24 mouse cellular contexts compared by ENCODE assay signal in genomic region chr12:112840209-112841086, GRCm38 (mm10). TPM values are rescaled to one million over a fixed set of nuclear protein-coding genes. Genes with fewer than 3 reads are reported as not detected.
DNase-seq lines count a peak whose midpoint lies in the region; ATAC-seq and TF ChIP-seq lines count a peak whose summit lies in the region.
"Had no signal": no experiment of that assay in that cellular context is flagged by ENCODE, and none has a peak within 500 bp of the region (broad histone marks: within the 10 kb centered on the region; RNA-seq: fewer than 3 reads in every experiment).

No protein-coding gene starts in this region.

- no peaks in the 10 kb centered on the region for H3K27me3 ChIP-seq in lung, postnatal 0 days (replicated peaks; ENCODE audit: insufficient read depth, low read length)
- H3K27me3 ChIP-seq: CH12.LX; forebrain, embryonic 15.5 days; heart, embryonic 15.5 days; hindbrain, embryonic 12.5 days; kidney, embryonic 15.5 days; limb, embryonic 12.5 days; neural tube, embryonic 13.5 days had no signal

- intact Hi-C loops in gastrocnemius, adult 2 months (cut with DNase I), result no loop called here
- intact Hi-C loops in gastrocnemius, postnatal 36 days (cut with DNase I), result no loop called here

- DNase-seq in gastrocnemius, adult 2 months, result no peak
- DNase-seq in gastrocnemius, postnatal 36 days, result no peak
- peak; percentile 16 for DNase-seq in lung, postnatal 0 days (ENCODE audit: low spot score)
- no peak for DNase-seq in lung, adult 18-20 months
- no peak for DNase-seq in frontal cortex, postnatal 10 days (ENCODE audit: low spot score in 2 of 2)
- DNase-seq in kidney, postnatal 25 days, result no peak
- DNase-seq: adrenal gland, postnatal 25 days; cerebellum, postnatal 36 days; heart, adult 18-20 months; right cerebral cortex, postnatal 4 days; thymus, adult 18-20 months had no signal

- ATAC-seq in lung, postnatal 0 days, result no peak; the same call in 1 of the 2 replicates
- ATAC-seq in megakaryocyte progenitor cell, adult 5-6 weeks (replicated peaks; ENCODE audit: poor library complexity), result peak; percentile 74
- ATAC-seq: forebrain, embryonic 15.5 days; intestine, embryonic 16.5 days had no signal

- TF ChIP-seq POLR2A in cortical plate, adult 2 months (IDR thresholded peaks at IDR 0.05; ENCODE audit: extremely low read depth, insufficient read depth, low read length), result no peak

- no peak for TF ChIP-seq EP300 in lung, postnatal 0 days (IDR thresholded peaks at IDR 0.05)

- H3K27ac ChIP-seq in gastrocnemius, adult 2 months, result peak overlapping the region; percentile 35; the same call in 1 of the 2 replicates
- H3K27ac ChIP-seq in lung, postnatal 0 days (ENCODE audit: low read length), result no peak overlapping the region
- H3K27ac ChIP-seq in cortical plate, adult 2 months (ENCODE audit: insufficient read depth, low read length), result 0 out of 2 replicates have a peak overlapping the region, but pooled peaks have one; percentile 6
- H3K27ac ChIP-seq: forebrain, embryonic 15.5 days; heart, embryonic 15.5 days; hindbrain, embryonic 12.5 days; kidney, embryonic 15.5 days; left cerebral cortex, adult 2 months; limb, embryonic 12.5 days; neural tube, embryonic 13.5 days had no signal

- H3K9ac ChIP-seq in lung, postnatal 0 days (replicated peaks; ENCODE audit: low read depth), result no peak overlapping the region
- H3K9ac ChIP-seq: forebrain, embryonic 15.5 days; heart, embryonic 15.5 days; hindbrain, embryonic 12.5 days; kidney, embryonic 15.5 days; limb, embryonic 12.5 days; neural tube, embryonic 13.5 days had no signal

- H3K36me3 ChIP-seq in lung, postnatal 0 days (ENCODE audit: insufficient read depth, low read length), result no peaks in the 10 kb centered on the region
- H3K36me3 ChIP-seq: forebrain, embryonic 15.5 days; heart, embryonic 15.5 days; hindbrain, embryonic 12.5 days; kidney, embryonic 15.5 days; limb, embryonic 12.5 days; neural tube, embryonic 13.5 days had no signal

- H3K4me1 ChIP-seq in lung, postnatal 0 days (ENCODE audit: insufficient read depth, low read depth, low read length), result no peaks in the 10 kb centered on the region
- no peaks in the 10 kb centered on the region for H3K4me1 ChIP-seq in cortical plate, adult 2 months (ENCODE audit: control insufficient read depth, insufficient read depth, low read length)
- H3K4me1 ChIP-seq: forebrain, embryonic 15.5 days; heart, embryonic 15.5 days; hindbrain, embryonic 12.5 days; kidney, embryonic 15.5 days; limb, embryonic 12.5 days; neural tube, embryonic 13.5 days had no signal

- no peak for TF ChIP-seq CTCF in gastrocnemius, adult 2 months (IDR thresholded peaks at IDR 0.05)
- TF ChIP-seq CTCF in lung, postnatal 0 days (IDR thresholded peaks at IDR 0.05), result no peak
- no peak for TF ChIP-seq CTCF in cortical plate, adult 2 months (IDR thresholded peaks at IDR 0.05; ENCODE audit: extremely low read depth, insufficient read depth, low read length)

- H3K9me3 ChIP-seq in lung, postnatal 0 days (ENCODE audit: low read length), result no peaks in the 10 kb centered on the region
- H3K9me3 ChIP-seq: forebrain, embryonic 15.5 days; heart, embryonic 15.5 days; hindbrain, embryonic 12.5 days; kidney, embryonic 15.5 days; neural tube, embryonic 13.5 days had no signal

- no peak overlapping the region for H3K4me2 ChIP-seq in lung, postnatal 0 days (replicated peaks; ENCODE audit: low read depth, low read length)
- H3K4me2 ChIP-seq: forebrain, embryonic 15.5 days; heart, embryonic 15.5 days; hindbrain, embryonic 12.5 days; kidney, embryonic 15.5 days; limb, embryonic 12.5 days; neural tube, embryonic 13.5 days had no signal

- H3K4me3 ChIP-seq in gastrocnemius, adult 2 months, result no peak overlapping the region
- no peak overlapping the region for H3K4me3 ChIP-seq in lung, postnatal 0 days (ENCODE audit: low read depth, low read length)
- no peak overlapping the region for H3K4me3 ChIP-seq in cortical plate, adult 2 months (ENCODE audit: insufficient read depth, low read length)
- H3K4me3 ChIP-seq: erythroblast, embryonic 14.5 days; forebrain, embryonic 15.5 days; heart, embryonic 15.5 days; hindbrain, embryonic 12.5 days; kidney, embryonic 15.5 days; left cerebral cortex, adult 2 months; limb, embryonic 12.5 days; neural tube, embryonic 13.5 days had no signal

- 66% methylated on average over 25 of the region's 25 CpGs for WGBS in lung, postnatal 0 days

RNA-seq across cellular contexts. Expression of gene Cdca4, which starts 11.2 kb away (rescaled TPM):
- 1 to 10 TPM; 3.0 to 3.1 TPM for total RNA-seq in gastrocnemius, adult 2 months (2021)
- 1 to 10 TPM; 2.1 to 3.0 TPM for total RNA-seq in gastrocnemius, postnatal 36 days (2021)
- polyA plus RNA-seq in lung, postnatal 0 days (2015; fragmentation: Nextera tagmentation; extraction: Ambion mirVana), result 28.1 and 29.5 TPM in 2 replicates
- polyA plus RNA-seq in cortical plate, adult 2 months (2012; rRNA removed), result 10.6 and 11.0 TPM in 2 replicates
- 64.3 and 68.9 TPM in 2 replicates for total RNA-seq in megakaryocyte progenitor cell, adult 5-6 weeks (2015)
- total RNA-seq in megakaryocyte progenitor cell, adult 5-6 weeks (2017), result 56.8 and 63.6 TPM in 2 replicates

RNA-seq across cellular contexts. Expression of gene Gpr132, which starts 27.6 kb away (rescaled TPM):
- total RNA-seq in gastrocnemius, adult 2 months (2021), result under 1 TPM in 1 of 2 experiments, not detected in 1; 0.14 TPM
- under 1 TPM; 0.10 to 0.26 TPM for total RNA-seq in gastrocnemius, postnatal 36 days (2021)
- 0.25 and 0.40 TPM in 2 replicates for polyA plus RNA-seq in lung, postnatal 0 days (2015; fragmentation: Nextera tagmentation; extraction: Ambion mirVana)
- polyA plus RNA-seq in cortical plate, adult 2 months (2012; rRNA removed), result 0.04 TPM in 1 of 2 replicates, not detected in the other
- 11.4 and 14.1 TPM in 2 replicates for total RNA-seq in megakaryocyte progenitor cell, adult 5-6 weeks (2015)
- total RNA-seq in megakaryocyte progenitor cell, adult 5-6 weeks (2017), result 5.7 and 6.1 TPM in 2 replicates
- total RNA-seq: layer of hippocampus, adult 18-20 months had no signal
- polyA plus RNA-seq: forebrain, embryonic 15.5 days; hindbrain, embryonic 12.5 days; limb, embryonic 12.5 days; neural tube, embryonic 13.5 days had no signal

RNA-seq across cellular contexts. Expression of gene Clba1, which starts 31.7 kb away (rescaled TPM):
- total RNA-seq in gastrocnemius, adult 2 months (2021), result under 1 TPM; 0.20 to 0.36 TPM
- under 1 TPM; 0.31 to 0.64 TPM for total RNA-seq in gastrocnemius, postnatal 36 days (2021)
- polyA plus RNA-seq in lung, postnatal 0 days (2015; fragmentation: Nextera tagmentation; extraction: Ambion mirVana), result 17.8 and 19.0 TPM in 2 replicates
- 12.6 and 13.3 TPM in 2 replicates for polyA plus RNA-seq in cortical plate, adult 2 months (2012; rRNA removed)
- total RNA-seq in megakaryocyte progenitor cell, adult 5-6 weeks (2015), result 0.39 and 0.52 TPM in 2 replicates
- 0.87 and 1.0 TPM in 2 replicates for total RNA-seq in megakaryocyte progenitor cell, adult 5-6 weeks (2017)
- polyA plus RNA-seq: erythroblast, embryonic 14.5 days had no signal

RNA-seq across cellular contexts. Expression of gene Ahnak2, which starts 38.0 kb away (rescaled TPM):
- total RNA-seq in gastrocnemius, adult 2 months (2021), result 1 to 10 TPM; 5.0 to 8.5 TPM
- 1 to 10 TPM; 5.0 to 7.0 TPM for total RNA-seq in gastrocnemius, postnatal 36 days (2021)
- 4.8 and 4.9 TPM in 2 replicates for polyA plus RNA-seq in lung, postnatal 0 days (2015; fragmentation: Nextera tagmentation; extraction: Ambion mirVana)
- 1.1 and 1.7 TPM in 2 replicates for polyA plus RNA-seq in cortical plate, adult 2 months (2012; rRNA removed)
- not detected in 2 replicates for total RNA-seq in megakaryocyte progenitor cell, adult 5-6 weeks (2015)
- not detected in 2 replicates for total RNA-seq in megakaryocyte progenitor cell, adult 5-6 weeks (2017)

Comparison
In these comparisons a context has a peak if more than half of its experiments do, and no peak if none do; other contexts are left out.
1. RNA of gene Cdca4, which starts 11.2 kb away (total RNA-seq): 56.8 to 68.9 TPM in megakaryocyte progenitor cell, adult 5-6 weeks; 3.0 to 3.1 TPM in gastrocnemius, adult 2 months and 2.1 to 3.0 TPM in gastrocnemius, postnatal 36 days; every median in the first group is over 10 times any median in the second.
2. RNA of gene Gpr132, which starts 27.6 kb away (total RNA-seq): 5.7 to 14.1 TPM in megakaryocyte progenitor cell, adult 5-6 weeks; 0.10 to 0.26 TPM in gastrocnemius, postnatal 36 days and 0.14 TPM in gastrocnemius, adult 2 months; every median in the first group is over 4 times any median in the second.